Mouse (Mus musculus) left cerebral cortex, adult 2 months (tissue): ENCODE data around the gene Ets1. TPM values are rescaled to one million over a fixed set of nuclear protein-coding genes. Genes with fewer than 3 reads are reported as not detected.

ENCODE experiments used
- DNase-seq, 2 experiments: peaks; one replicate each; pipeline ENCODE4 v3.0.0; 2021 to 2022; ENCODE audit warnings: low spot score in 2 of 2, mixed read lengths in 1 of 2; ENCODE audit errors: extremely low spot score in 1 of 2
- H3K27ac ChIP-seq: fragments of 200-600 bp; 2 replicates; pipeline ENCODE4 v1.8.1; 2022
- H3K4me3 ChIP-seq: fragments of 200-600 bp; 2 replicates; pipeline ENCODE4 v1.8.1; 2022
- CTCF ChIP-seq: fragments of 200-600 bp; IDR thresholded peaks from 2 replicates; pipeline ENCODE4 v1.8.1; 2022; ENCODE audit warnings: antibody characterized with exemption, mild to moderate bottlenecking, moderate library complexity
- intact Hi-C: fragments of 180-260 bp; cut with DNase I; formaldehyde crosslinking; loops from one replicate; pipeline ENCODE4 v1.15.1; 2025
- total RNA-seq, 2 experiments: library from RNA; stranded (reverse); gene quantifications; 2 replicates each; pipeline ENCODE4 v1.2.3; 2021

The Ets1 gene
- total RNA-seq, 2 experiments from 2014 or later = 7.8 to 11.2 TPM

- no peak for TF ChIP-seq CTCF
- no peak overlapping the region for H3K27ac ChIP-seq
- DNase-seq = no peak
- intact Hi-C loops = no loop called here
- no peak overlapping the region for H3K4me3 ChIP-seq
These were observed 16.1 kb downstream of the Ets1 start for GRCm38 (mm10) chr9:32652112-32652511.

DNA sequence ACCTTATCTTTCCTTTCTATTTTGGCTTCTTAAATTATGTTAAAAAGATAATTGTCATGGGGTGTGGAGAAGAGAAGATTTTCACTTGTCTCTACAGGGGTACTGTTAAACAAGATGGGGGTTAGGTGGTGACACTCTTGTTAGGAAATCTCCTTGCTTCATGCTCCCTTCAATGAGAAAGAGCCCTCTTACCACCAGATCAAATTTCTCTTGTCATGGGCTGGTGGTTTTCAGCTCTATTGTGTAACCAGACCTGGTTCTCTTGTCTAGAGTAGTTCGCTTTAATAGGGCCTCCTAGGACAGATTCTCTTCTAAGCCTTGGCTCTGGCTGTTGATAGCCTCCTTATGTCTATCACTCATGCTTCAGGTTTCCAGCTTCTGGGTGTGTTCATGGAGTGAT is 18.3 kb downstream of the Ets1 start:
- intact Hi-C loops = no loop called here

DNA sequence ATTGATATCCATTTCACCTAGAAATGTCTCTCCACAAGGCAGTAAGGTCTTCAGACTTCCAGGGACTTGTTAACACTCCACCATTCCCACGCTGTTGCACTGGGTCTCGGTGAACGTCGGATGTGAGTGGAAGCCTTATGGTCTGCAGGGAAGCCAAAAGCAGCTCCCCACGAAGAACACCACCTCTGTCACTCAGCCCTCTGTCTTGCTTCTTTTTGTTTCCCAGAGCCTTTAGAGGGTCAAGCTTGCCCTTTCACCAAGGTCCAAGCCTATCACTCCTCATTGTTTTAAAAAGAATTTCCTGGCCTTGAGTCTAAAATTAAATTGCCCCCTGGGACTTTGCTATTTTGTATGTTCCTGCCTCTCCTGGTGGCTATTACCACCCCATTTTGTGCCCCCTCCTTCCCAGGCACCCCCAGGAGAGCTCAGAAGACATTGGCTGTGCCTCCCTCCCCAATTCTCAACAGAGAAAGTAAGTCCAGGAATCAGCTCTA is 20.4 kb downstream of the Ets1 start:
- DNase-seq = no peak
- H3K27ac ChIP-seq = peak overlapping the region; percentile 0
- TF ChIP-seq CTCF = no peak
- intact Hi-C loops = no loop called here
- H3K4me3 ChIP-seq = no peak overlapping the region

More for the DNA sequence above, 18.3 kb downstream of the Ets1 start:
- Histone ChIP-seq H3K27ac (no peak overlapping the region), H3K4me3 (no peak overlapping the region)
- no peak for DNase-seq
- no peak for TF ChIP-seq CTCF

GRCm38 (mm10) chr9:32657124-32657523 is 21.1 kb downstream of the Ets1 start:
- TF ChIP-seq CTCF = no peak
- intact Hi-C loops = no loop called here
- 0 out of 2 replicates have a peak overlapping the region, but pooled peaks have one; percentile 36 for H3K27ac ChIP-seq
- DNase-seq = no peak
- no peak overlapping the region for H3K4me3 ChIP-seq

DNA sequence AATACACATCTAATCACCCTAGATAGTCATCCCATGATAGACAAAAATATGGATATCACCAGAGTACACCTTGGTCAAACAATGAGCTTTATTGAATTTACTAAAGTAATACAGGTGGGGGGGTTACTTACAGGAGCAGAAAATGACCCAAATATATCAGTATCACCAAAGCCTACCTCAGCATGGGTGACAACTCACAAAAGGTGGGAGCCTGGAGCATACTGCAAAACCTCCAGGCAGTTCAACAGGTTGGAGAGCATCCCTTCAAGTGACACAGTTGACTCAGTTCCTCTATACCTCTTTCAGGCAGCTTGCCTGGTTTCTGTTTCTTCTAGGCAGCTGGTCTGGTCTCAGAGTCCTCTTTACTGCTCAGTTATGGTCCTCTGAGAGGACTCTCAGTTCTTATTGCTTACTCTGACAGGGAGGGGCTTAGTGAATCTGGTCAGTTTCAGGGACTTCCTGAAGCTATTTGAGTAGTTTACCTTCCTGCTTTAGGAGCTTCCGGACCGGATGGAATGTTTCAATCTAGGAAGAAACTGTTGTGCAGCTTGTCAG is 24.5 kb downstream of the Ets1 start:
- Histone ChIP-seq H3K4me3 (no peak overlapping the region), H3K27ac (no peak overlapping the region)
- intact Hi-C loops = no loop called here
- no peak for TF ChIP-seq CTCF
- no peak for DNase-seq

DNA sequence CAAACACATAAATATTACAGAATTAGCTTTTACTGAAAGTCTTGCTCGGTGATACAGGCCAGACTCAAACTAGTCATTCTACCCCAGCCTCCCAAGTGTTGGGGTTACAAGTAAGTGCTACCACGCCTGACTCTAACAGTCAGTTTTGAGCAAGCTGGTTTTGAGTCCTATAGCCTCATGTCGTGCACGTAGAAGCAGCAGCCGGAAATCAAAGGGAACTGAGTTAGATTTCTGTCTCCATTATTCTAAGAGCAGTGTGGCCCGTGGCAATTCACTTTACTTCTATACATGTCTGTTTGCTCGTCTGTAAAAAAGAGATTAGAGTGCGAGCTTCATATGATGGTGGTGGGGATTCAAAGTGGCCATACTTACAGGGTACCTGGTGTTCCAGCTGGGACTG is 25.1 kb downstream of the Ets1 start:
- H3K4me3 ChIP-seq = no peak overlapping the region
- no peak for TF ChIP-seq CTCF
- intact Hi-C loops = no loop called here

GRCm38 (mm10) chr9:32661561-32661960 is 25.5 kb downstream of the Ets1 start:
- no peak for DNase-seq

More for the DNA sequence above, 25.1 kb downstream of the Ets1 start:
- H3K27ac ChIP-seq = no peak overlapping the region
- no peak for DNase-seq

DNA sequence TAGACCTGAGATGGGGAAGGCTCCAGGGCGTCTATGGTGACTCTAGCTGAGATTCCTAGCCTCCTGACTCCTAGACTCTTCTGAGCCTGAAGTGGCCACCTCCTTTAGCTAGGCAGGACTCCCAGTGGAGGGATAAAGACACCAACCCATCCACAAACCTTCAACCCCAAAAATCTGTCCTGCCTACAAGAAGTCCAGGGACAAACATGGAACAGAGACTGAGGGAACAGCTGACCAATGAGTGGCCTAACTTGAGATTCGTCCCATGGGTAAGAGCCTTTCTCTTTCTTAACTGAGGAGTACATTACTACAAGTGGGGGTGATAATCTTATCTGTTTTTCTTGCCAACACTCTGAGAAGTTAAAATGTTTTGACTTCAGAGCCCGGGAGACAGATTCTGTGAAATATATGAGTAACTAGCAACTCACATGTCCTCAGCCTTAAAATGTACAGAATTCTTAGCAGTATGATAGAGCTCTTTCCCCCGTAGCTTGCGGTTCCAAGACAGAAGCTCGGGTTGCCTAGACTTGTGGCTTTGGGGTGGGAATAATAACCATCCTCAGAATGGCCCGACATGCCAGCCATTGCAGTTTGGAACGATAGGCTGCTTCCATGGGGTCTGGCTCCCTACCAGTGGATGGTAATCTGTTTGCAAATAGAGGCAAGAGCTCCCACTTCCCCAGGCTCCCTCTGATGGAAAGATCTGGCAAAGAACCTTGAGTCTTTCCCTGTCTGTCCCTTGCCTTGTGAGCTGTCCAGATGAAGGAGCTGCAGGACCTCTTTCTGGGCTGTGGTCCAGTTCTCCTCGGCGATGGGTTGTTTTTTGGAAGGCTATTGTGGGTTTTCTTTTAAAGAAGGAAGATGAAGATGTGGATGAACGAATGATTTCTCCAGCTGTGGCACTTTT is 30.8 kb downstream of the Ets1 start:
- H3K4me3 ChIP-seq = no peak overlapping the region
- intact Hi-C loops = no loop called here
- no peak overlapping the region for H3K27ac ChIP-seq
- peak; percentile 16 for TF ChIP-seq CTCF
- no peak for DNase-seq

More at GRCm38 (mm10) chr9:32661561-32661960, 25.5 kb downstream of the Ets1 start:
- intact Hi-C loops = no loop called here
- no peak overlapping the region for H3K27ac ChIP-seq
- no peak for TF ChIP-seq CTCF
- H3K4me3 ChIP-seq = no peak overlapping the region

GRCm38 (mm10) chr9:32667518-32667908 is 31.5 kb downstream of the Ets1 start:
- no peak for DNase-seq
- no peak overlapping the region for H3K4me3 ChIP-seq
- intact Hi-C loops = no loop called here
- H3K27ac ChIP-seq = no peak overlapping the region
- no peak for TF ChIP-seq CTCF

GRCm38 (mm10) chr9:32668075-32668673 is 32.2 kb downstream of the Ets1 start:
- Histone ChIP-seq H3K27ac (no peak overlapping the region), H3K4me3 (no peak overlapping the region)
- intact Hi-C loops = no loop called here
- TF ChIP-seq CTCF = no peak
- no peak for DNase-seq

- DNase-seq = no peak
- TF ChIP-seq CTCF = no peak
- no peak overlapping the region for H3K4me3 ChIP-seq
- no peak overlapping the region for H3K27ac ChIP-seq
- intact Hi-C loops = no loop called here
These were observed 33.4 kb downstream of the Ets1 start for GRCm38 (mm10) chr9:32669397-32669796.
